Mouse (Mus musculus) mouse embryonic stem cell (cell line): ENCODE measurements around the gene Olfr266.

Experiments
- in situ Hi-C, 2 experiments: fragments of 300-500 bp; cut with MboI; formaldehyde crosslinking; loops; 1 replicate in 1 of 2; 3 replicates in 1 of 2; pipeline ENCODE4 v1.14.3; 2019 to 2020; ENCODE audit warnings: low sequenced_read_pairs in 2 of 2, low pct_unique_long_range_greater_than_20kb in 1 of 2, mixed read lengths in 1 of 2; ENCODE audit not compliant: unreplicated experiment in 1 of 2

The Olfr266 gene

DNA sequence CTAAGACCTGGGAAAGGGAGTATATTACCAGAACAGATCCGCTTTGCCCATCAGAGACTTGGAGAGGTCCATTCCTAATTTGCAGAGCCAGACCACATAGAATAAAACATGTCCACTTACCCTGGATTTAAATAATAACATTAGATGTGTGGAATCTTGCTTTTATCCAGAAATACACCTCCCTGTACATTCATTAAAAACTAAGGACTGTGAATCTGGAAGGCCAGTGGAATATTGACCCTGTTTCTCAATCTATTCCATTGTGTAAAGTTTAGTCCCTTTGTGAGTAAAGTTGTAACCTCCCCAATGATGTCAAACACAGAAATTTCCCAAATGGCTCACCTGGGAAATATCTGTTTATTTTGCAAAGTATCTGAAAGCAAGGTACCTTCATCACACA lies at the start of gene Olfr266:
Gene Olfr266, minus strand, starts transcription at position 101 of the 400 bp plus-strand sequence.
- in situ Hi-C loops, result no loop called here

DNA sequence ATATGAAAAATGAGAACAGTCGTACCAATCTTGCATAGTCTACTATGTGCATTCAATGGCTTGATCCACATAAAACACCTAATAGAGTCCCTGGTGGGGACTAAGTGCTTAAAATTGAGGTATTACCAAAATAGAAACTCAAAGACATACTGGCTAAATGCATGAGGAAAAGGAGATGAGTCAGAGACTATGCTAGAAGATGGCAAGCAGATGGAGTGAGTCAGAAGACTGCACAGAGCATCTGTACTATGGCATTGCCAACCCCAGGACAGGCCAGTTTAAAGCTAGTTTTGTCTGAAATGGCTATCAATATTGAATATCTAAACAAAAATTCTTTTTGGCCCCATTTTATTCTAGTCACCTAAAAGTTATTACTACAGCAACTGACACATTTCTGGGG lies 49.5 kb upstream of the Olfr266 start:
- in situ Hi-C loops, result no loop called here

DNA sequence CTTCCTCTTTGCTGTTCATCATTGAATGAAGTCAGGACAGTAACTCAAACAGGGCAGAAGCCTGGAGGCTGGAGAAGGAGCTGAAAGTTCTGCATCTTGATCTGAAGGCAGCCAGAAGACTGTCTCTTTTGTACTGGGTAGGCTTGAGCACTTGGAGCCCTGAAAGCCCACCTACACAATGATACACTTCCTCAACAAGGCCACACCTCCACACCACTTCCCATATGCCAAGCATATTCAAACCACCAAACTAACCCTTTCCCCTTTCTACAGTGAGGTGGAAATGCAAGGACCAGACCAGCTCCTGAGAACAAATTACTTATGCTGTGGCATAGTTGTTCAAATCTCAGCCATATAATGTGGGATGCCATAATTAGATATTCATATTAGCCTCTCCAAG lies 46.8 kb upstream of the Olfr266 start:
- in situ Hi-C loops, result no loop called here

DNA sequence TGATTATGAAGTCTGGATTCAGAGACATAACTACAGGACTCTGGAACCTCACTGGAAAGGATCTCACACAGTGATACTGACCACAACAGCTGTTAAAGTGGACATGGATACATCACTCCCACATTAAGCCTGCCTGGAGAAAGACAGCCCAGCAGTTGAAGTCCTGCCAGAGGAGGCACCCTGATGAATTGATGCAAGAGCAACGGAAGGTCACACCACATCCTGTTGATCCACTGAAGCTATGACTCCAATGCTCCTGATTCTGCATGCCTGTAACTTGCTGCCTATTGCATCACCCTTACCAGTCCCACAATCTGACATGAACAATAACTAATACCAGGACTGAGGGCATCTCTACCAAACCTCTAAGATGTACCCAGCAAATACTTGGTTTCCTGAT lies 6.0 kb upstream of the Olfr266 start:
- in situ Hi-C loops, result no loop called here

DNA sequence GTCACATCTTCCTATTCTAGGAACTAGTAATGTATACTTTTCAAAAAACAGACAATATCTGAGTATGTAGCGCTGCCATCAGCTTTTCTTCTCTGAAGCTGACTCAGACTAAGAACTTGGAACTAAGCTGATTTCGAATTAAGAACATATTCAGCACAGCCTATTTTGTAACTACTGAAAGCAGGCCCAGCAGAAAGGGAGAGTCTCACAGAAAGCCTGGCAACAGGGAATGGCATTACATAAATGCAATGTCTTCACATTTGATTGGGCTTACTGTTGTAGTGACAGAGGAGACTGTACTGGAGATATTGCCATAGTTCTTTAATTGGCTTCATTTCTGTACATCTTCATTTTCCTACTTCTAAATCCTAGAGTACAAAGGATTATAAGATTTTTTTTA lies 8.4 kb downstream of the Olfr266 start:
- in situ Hi-C loops, result no loop called here

DNA sequence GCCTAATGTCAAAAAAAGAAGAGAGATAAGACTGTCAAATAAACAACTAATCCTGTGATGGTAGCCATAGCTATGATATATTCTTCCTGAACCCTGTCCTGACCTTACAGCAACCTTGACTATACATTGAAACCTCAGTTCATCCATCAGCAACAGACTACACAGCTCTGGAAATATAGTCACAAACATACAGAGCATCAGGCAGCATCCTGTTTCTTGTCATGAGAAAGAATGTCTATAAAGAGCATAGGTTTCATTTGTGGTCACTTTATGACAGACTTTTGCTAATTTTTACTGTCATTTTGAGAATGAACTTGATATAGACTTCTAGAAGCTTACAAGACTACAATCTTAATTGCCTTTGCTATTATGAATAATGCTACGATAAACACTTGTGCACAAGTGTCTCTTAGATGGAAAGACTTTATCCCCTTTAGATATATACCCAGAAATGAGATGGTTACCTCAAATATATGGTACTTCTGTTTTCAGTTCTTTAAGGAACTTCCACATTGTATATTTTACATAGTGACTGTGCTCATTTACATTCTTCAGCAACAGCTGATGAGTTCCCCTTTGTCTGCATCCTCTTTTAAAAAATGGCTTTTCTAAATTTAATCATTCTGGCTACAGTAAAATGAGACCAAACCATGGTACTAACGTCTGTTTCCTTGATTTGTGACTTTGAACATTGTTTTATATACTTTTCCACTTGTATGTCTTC lies 17.0 kb downstream of the Olfr266 start:
- in situ Hi-C loops, result no loop called here

DNA sequence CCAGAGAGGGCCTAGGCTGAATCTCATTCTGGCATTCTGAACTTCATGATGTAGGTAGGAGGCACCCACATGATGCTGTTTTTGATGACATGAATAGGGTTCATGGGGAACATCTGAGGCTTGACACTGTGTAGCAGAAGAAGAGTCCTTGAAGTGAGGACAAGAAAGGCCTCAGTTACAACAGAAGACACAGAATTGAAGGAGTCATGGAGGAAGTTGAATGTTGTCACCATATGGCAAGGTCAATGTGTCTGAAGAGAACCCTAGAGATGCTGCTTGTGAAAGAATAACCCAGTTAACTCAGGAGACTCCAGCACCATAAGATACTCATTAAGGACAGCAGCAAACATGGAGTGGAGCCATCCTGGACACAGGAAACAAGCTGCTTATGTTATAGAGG lies 28.0 kb downstream of the Olfr266 start:
- in situ Hi-C loops, result no loop called here

DNA sequence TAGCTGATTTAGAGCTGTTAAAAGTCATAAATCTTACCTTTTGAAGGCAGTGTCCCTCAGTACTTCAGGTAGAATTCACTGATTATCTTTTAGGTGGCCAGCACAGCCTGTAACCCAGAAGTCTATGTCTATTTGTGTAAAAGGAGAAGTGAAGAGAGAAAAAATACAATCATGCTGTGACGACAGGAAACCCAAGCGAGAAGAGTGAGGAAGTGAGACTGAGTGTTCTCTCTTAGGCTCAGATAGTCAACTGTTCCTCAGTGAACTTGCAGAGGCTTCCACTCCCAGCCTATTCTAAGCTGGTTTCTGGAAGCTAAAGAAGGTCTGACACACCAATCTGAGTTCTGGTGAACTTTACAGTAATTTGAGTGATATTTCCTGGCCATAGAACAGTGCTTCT lies 36.2 kb downstream of the Olfr266 start, which contains the start of gene Cd53:
Gene Cd53, minus strand, starts transcription at position 220 of the 400 bp plus-strand sequence.
- in situ Hi-C loops, result no loop called here

DNA sequence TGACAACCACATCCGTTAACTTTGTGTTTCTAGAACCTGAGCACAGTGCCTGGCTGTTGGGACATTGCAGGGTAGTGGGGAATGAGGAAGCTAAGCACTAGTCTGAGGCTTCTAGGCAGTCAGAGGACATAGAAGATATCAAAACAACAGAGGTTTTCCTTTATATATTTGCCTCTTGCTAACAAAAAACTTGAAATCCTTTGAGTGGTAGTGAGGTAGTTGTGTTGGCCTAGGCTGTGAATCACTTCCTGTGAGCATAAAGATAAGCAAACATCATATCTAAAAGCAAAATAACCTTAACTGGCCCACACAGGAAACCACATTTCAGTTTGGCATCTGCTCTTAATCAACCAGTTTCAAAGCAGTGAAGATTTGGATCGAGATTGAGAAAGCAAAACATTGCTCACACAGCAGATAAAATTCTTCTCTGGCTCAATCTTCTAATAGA lies 37.6 kb downstream of the Olfr266 start:
- in situ Hi-C loops, result no loop called here

DNA sequence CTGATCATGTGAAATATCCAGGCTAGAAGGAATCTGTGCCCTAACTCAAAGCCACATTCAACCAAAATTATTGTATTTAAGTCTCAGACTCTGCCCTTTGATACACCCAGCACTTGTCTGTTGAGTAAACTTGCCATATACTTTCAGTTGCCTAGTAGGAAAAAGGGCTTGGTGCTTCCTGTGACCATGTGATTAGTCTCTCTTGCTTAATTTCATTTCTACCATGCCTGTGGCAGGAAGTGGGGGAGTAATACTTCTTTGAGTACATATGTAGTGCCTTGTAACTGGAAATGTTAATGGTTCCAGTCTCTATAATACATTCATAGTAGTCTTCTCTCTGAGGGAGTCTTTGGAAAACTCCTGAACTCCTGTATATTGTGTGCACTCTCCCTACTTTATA lies 38.1 kb downstream of the Olfr266 start:
- in situ Hi-C loops, result no loop called here

DNA sequence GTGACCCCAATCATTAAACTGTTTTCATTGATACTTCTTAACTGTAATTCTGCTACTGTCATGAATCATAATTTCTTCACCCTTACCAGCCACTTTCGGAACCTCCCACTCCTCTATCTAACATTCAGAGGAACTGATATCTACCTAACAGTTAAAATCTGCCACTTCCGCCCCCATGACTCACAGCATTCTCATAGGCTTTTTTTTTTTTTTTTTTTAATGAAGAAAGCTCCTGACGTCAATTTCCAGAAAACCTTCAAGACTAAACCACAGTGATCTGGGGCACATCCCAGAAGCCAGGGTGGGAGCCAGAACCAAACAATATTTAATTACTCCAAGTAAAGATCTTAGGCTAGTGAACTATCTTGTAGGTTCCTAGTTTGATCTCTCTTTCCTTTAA lies 41.0 kb downstream of the Olfr266 start:
- in situ Hi-C loops, result no loop called here

DNA sequence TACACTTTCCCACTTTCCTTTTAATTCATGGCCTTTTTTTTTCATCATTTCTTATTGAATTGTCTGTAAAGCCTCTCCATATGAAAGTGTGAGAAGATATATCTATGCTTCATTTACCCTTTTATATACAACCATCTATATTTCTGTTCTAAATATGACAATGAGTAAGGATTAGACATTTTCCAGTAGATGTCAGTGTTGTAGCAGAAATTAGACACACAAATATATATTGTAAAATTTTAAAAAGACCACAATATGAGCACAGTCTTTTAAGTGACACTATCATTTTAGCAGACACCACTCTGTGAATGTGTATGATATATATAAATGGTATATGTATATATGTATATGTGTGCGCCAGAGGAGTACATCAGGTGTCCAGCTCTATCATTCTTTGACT lies 54.3 kb downstream of the Olfr266 start:
- in situ Hi-C loops, result no loop called here
